Mouse (Mus musculus) induced T-regulatory cell, adult 2 months (primary cell): ENCODE data around the gene Edn2.

ENCODE experiments used
- DNase-seq: peaks from one replicate; pipeline ENCODE4 v3.0.0-alpha.2; 2012; ENCODE audit warnings: low read depth

The Edn2 gene

DNA sequence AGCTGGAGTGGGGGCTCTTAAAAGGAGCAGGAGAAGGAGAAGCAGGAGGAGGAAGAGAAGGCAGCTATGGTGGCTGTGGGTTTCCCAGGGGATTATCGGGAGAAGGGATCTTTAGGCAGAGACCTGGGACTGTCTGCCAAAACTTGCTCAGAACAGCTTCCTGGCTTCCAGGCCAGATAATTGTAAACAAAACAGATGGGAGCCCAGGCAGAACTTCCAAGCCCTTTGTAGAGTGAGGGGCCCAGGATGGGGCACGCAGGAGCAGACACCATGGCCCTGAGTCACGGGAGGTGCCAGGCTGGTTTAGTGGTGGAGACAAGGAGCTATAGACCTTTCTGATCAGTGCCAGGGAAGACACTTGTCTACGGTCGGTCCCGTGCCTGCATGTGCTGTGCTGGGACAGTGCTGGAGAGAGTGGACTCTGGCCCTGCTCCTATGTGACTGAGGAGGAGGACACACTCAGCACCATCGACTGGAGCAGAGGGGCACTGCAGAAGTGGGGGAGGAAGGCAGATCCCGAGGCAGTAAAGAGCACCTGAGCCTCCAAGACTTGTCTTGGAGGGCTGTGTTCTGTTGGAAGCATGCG, 43.4 kb downstream of the Edn2 start:
- no peak for DNase-seq

DNA sequence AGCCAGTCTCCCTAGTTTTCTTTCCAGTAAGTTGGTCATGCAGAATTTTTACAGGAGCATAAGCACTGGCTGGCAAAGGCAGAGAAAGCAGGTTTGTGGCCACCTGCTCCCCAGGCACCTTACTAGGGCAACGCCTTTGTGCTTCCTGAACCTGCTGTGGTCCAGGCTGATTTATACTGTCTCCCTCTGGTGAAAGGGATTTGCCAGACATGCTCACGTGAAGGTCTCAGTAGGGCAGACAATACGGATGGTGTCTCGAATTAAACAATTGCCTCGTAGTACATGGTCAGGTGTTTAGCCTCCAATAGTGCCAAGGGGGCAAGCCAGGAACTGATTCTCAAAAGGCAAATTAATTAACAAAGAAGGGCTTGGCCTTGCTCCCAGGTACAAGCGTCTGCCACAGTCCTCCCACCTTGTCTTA, 45.5 kb downstream of the Edn2 start:
- no peak for DNase-seq

DNA sequence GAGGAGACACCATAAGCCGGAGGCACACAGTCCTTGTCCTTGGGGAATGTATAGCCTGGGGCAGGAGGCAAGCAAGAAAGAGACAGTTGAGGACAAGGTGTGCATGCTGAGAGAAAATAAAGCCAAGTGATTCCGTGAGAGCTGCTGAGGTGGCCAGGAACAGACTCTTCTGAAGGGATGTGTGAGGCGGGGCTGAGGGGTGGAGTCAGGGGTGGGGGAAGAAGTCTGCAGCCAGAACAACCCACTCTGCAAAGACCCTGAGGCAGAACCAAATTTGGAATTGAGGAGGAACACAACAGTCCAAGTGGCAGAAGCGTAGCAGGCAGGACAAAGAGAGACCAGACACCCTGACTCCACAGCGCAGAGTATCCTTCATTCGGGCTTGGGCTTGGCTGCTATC, 51.1 kb downstream of the Edn2 start:
- DNase-seq = no peak

DNA sequence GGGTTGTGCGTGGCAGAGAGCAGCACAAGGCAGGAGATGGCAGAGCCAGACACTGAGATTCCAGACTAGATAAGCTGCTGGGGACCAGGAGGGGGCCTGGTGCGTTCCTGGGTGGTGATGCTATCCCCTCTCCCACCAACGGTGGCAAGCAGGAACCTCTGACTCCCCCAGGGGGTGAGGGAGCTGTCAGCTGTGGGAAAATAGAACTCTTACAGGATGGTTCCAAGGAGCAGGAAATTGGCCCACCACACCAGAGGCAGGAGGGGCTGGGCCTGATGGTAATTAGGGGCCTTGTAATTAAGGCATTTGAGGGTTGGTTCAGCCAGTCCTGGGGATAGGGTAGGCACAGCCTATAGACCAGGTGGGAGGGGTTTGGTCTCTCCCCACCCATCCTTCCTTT, 51.8 kb downstream of the Edn2 start:
- DNase-seq = no peak

DNA sequence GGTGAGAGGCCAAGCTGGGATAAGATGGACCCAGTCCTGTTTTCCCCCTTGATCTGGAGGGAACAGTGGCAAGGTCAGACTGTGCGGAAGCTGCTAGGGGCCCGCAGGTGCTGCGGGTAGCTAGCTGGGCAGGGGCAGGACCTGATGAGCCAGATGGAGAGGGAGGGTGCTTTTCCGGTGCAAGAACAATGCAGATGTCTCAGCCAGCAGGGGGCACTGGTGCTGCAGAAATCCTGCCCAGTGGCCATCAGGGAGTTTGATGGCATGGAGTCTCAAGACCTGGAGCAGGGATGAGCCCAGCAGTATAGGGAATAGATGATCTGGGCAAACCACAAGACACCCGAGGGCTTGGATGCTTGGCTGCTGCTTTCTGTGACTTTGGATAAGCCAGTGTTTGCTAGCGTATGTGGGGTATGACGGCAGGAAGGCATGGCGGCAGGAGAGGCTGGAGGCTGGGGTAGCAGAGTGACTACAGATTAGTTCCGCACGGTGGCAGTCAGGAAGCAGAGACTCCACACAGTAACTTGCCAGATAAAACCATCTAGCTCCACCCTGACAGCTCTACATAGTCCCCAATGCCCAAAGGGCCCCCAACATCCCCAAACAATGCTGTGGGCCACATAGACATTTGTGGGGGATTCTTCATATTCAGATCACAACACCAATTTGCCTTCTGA, 55.0 kb downstream of the Edn2 start:
- peak; percentile 23 for DNase-seq

DNA sequence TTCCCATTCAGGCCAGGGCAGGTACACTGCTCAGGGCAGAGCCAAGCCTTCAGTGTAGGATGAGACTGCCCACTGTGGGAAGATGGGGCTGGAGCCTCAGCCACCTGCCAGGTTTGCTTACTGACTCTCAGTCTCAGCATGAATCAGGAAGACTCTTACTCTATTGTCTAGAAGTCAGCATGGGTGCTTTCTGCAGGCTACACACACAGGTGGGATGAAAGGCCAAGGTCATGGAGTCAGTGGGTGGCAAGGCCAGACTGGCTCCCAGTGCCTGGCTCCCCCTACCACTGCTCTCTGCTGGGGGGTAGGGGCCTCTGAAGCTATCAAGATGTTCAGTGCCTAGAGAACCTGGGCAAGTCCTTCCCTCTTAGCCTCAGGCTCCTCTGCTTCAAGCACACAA, 55.9 kb downstream of the Edn2 start:
- no peak for DNase-seq
